Mouse (Mus musculus) heart, adult 9 months (tissue): ENCODE measurements around the gene Rab37.
A peak's percentile ranks its signal among the peaks of the same experiment; 100 is the strongest.

ENCODE experiments used
- DNase-seq, 2 experiments: peaks; one replicate each; pipeline ENCODE4 v3.0.0; 2022; ENCODE audit warnings: low spot score in 2 of 2

The Rab37 gene

DNA sequence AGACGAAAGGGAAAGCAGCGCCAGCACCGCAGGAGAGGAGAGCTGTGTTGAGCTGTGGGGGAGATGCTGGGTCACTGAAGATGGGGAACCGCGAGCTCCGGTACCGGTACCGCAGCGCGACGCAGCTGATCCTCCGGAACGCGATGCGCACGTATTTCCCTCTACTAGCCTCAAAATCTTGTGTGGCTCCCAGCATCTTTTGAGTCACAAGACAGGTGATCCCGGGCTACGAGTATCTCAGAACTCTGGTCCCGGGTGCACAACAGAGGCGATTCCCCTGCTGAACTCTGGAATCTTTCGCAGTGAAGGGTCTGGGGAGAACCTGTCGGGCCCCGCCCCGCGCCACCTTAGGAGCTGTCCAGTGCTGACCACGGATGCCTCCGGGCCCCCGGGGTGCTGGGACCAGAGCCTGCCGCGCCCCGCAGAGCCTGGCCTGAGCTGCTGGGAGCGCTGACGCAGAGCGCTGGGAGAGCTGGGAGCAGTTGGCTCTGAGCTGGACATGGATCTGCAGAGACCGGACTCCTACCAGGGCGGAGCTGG, at the start of gene Rab37:
Rab37 (plus strand) TSS at position 70 of the 540 bp plus-strand sequence.
- no peak for DNase-seq

DNA sequence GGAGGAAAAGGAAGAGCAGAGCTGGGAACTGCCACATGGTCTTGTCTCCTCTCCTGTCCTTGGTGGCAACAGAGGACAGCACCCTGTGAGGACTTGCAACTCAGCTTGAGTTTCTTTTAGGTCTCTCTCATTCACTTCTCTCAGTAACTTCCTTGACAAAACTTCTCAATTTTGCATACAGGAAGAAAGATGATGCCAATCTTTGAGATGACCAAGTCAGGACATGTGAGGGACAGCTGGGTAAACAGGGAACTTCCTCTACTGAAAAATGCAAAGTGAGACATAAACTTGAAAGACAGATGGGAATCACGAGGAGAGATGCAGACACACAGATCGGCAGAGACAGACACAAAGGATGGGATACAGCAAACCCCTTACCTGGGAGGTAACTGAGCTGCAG, 43.0 kb upstream of the Rab37 start, which contains the start of gene Cd300ld3:
Cd300ld3 (minus strand) TSS at position 151 of the 400 bp plus-strand sequence.
- peak in 1 of 2 experiments; percentile 44 for DNase-seq

DNA sequence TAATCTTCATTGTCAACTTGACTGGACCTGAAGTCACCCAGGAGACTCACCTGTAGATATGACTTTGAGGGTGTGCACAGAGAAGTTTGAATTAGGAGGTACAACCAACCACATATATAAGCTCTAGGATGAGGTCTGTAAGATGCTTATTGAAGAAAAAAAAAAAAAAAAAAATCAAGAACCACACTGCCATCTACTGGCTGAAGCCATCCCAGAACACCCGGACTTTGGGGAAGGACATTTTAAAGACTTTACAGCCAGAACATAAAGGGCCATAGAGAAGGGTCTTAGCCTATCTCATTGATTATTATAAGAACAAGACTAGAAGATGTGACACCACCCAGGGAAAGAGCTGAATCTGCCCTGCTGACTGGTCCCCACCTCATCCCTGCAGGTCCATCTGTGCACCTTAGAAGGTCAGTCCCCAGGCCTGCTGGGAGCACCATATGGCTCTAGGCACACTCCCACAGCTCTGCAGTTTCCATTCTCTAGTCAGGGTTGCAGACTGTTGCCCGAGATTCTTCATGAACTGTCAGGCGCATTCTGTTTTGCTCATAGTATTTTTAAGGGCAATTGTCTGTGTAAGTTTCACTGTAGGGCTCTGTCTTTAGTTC, 41.8 kb upstream of the Rab37 start:
- no peak for DNase-seq

DNA sequence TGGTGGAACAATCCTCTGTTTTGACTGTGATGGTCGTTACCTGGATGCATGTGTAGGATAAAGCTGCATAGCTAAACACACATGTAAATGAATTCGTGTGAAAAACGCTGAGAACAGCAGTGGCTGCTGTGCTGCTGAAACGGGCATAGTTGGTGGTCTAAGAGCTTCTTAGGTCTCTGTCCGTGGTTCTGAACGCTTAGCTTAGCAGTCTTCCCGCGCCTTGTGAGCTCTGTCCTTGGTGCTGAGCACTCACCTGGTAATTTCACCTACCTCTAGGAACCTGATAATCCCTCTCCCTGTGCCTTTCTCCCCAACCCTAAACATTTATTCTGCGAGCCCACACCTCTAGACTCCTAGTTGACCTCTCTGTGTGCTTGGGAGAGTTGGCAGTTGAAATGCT, 39.0 kb upstream of the Rab37 start:
- DNase-seq: no peak

DNA sequence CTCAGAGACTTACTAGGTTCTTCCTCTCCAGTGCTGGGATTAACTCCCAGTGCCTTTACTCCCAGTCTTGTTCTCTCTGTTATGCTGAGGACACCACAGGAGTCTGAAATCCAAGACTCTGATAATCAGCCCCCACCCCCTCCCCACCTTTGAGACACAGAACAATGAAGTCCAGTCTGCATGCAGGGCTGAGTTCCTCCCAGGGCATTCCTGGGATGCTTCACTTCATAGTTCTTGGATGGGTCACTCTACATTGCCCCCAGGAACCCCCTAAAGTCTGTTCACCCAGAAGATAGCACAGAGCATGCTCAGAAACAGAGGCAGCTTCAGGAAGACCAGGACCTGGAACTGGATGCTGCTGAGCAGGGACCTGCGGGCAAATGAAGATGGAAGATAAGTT, 38.2 kb upstream of the Rab37 start:
- DNase-seq: no peak

DNA sequence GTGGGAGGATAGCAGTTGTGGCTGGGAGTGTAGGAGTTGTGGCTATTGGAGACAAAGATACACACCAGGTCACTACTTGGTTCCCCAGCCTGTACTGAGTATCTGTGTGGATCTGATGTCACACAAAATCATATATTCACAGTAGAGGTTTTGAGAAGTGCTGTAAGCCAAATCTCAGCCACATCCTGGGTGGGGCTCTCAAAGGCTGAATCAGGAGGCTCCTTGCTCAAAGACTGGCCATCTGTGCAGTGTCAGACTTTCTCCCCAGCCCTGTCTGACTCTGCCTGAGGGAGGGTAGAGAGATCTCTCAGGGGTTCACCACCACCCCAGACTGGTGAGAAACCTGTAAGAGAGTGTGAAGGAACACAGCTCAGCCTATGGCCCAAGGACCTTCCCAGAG, 36.7 kb upstream of the Rab37 start:
- DNase-seq: no peak

DNA sequence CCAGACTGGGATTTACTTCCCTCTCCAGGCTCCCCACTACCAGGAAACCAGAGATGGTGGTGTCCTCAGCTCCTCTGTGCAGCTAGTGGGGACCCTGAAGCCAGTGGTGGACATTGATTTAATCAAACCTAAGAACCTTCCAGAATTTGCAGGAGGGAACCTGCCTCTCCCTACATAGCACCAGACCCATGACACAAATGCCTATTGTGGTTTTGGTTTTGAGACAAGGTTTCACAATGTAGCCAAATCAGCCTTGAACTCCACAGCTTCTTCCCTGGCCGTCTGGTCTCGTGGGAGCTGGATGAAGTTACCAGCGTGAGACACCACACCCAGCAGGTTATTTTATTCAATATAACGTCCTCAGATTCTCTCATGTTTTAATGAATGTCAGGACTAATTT, 32.5 kb upstream of the Rab37 start:
- no peak for DNase-seq

DNA sequence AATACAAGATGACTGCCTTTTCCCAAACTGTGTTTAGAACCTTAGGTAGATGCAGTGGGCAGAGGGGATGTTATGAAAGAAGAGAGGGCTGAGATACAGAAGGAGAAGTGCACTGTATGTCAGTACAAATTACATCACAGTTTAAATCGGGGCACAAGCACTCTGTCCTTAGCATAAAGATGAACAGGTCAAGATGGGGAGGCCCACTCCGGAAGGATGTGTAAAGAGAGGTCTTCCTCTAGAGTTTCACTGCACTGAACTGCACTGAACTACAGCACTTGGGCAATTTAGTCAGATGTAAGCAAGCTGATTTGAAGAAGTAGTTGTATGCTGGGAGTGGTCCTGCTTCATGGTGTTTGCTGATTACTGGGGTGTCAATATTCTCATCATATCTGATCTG, 31.4 kb upstream of the Rab37 start:
- no peak for DNase-seq

DNA sequence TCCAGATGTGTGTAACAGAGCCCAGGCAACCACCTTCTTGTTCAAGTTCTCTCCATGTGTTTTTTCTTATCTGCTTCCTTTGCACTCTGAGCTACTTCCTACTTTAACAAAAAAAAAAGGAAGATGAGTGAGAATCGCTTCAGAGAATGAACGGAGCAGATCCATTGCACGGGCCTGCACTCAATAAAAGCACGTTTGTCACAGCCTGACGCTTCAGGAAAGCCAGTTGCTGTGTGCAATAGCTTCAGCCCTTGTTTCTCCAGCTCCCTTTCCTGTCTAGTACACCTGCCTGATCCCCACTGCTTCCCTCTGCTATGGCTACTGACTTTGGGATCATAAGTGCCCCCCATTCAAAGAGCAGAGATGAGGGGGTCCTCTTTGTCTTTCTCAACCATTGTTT, 29.2 kb upstream of the Rab37 start, which contains the start of gene Cd300e:
Cd300e (minus strand) TSS at position 101 of the 400 bp plus-strand sequence.
- DNase-seq: no peak

DNA sequence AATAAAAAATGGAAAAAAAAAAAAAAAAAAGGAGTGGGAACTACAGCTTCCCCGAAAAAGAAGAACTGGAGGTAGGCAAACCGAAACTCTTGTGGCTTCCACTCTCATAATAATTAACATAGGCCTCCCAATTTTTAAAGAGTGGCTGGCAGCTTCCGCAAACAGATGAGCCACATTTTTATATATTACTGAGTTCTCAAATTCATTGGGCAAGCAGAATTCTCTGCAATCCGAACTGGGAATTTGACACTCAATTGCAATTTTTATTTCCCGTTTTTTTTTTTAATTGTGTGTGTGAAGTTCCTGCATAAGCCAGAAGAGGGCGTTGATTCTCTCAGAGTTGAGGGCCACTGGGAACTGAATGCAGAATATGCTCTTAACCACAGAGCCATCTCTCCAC, 24.5 kb upstream of the Rab37 start:
- DNase-seq: peak; percentile 16 to 46

DNA sequence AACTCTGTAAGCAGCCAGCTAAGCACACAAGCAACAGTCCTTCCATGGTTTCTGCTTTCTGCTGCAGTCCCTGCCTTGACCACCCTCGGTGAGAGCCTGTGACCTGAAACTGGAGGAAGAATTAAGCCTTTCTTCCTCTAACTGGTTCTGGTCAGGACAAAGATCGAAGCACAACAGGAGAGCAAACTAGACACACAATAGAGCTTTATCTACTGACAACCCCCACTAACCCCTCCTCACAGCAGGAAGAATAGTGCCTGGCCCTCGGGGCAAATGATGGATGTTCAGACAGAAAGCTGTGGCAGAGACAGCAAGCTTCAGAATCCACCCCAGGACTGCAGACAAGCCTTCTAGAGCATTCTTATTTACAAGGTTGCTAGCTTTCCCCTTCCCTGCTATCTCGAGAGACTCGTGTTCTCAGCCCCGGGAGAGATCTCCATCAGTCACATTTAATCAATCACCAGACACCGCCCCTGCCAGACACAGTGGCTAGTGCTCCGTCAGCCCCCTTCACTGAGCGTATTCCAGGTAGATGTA, 20.1 kb upstream of the Rab37 start:
- no peak for DNase-seq

DNA sequence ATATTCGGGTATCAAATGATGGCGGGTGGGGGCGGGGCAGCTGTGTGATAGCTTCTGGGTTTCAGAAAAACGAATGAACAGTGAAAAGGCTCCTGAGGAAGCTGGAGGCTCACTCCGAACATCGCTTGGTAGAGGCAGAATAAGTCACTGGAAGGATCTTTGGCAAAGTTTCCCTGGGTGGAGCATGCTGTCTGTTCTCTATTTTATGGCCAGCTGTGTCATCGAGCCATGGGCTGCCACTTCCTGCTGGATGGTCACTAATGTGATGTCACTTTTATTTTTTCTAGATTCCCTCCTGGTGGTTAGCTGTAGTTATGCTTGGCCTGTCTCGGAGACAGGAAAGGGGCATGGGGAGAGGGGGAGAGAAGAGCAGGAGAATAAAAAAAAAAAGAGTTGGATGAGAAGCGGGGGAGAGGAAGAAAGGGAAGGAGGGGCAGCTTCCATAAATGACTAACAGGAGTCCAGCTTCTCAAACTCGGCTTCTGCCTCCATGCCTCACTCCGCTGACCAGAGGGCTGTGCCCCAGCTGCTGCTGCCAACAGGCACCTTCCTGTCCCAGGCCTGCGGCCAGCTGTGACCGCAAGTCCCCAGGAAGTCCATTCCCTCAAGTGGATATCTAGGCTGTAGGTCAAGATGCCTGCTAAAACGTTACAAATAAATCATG, 19.5 kb upstream of the Rab37 start:
- peak; percentile 61 to 72 for DNase-seq

DNA sequence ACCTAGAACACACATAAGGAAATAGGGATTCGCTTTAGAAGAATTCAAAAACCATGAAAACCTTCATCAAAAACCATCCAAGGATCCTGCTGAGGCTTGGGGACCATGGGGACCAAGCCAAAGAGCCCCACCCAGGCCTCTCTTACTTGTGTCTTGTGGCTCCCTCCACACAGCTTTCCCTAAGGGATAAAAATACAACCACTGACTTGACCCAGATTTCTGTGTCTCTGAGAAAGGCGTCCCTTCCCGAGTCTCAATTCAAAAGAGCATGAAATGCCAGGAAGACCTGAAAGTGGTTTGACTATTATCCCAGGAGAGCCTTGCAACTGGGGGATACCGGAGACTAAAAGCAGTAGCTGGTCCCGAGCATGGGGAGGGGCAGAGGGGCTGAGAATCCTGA, 18.2 kb upstream of the Rab37 start:
- DNase-seq: no peak

DNA sequence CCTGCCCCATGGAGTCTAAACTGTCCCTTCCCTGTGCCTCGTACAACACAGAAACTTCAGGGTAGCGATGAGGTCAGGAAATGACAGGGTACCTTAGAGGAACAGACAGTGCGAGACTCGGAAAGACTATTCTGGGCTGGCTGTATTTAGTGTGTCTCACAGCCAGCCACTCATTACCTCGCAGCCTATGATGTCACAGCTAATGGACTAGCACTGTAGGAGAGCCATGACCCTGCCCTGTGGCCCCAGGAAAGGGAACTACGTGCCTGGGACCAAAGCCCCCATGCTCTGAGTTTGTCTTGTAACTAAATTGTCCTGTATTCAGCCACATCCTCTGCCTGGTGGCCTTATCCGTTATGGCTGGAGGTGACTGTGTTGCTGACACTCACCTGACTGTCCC, 15.8 kb upstream of the Rab37 start:
- DNase-seq: no peak

DNA sequence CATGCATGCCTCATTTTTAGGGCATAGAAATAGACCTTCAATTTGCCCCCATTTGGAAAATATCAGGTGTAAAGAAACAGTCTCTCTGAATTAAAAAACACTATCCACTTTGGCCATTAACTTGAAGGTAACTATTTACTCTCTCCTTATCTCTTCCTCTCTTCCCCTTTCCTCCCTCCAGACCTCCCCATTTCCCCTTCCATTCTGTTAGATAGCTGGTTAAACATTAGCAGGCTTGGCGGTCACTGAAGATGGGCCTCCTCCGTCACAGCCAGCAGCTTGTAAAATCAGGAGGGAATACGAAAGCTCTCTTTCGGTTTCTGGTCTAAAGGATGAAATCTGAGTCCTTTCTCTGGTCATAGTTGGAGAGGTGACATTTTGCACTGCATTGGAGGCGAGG, 15.4 kb upstream of the Rab37 start:
- DNase-seq: no peak

DNA sequence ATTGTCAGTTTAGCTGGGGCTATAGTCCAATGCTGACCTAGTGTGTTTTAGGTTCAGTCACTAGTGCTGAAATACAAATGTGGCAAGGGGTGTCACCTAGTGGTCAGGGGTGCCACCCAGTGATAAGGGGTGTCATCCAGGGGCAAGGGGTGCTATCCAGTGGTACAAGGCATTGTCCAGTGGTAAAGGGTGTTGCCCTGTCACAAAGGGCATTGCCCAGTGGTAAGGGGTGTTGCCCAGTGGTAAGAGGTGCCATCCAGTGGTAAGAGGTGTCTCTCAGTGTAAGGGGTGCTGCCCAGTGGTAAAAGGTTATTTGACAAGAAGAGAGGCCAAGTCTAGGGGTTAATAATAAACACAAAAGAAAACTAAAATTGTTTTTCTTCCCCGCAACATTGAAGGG, 13.8 kb upstream of the Rab37 start:
- no peak for DNase-seq

DNA sequence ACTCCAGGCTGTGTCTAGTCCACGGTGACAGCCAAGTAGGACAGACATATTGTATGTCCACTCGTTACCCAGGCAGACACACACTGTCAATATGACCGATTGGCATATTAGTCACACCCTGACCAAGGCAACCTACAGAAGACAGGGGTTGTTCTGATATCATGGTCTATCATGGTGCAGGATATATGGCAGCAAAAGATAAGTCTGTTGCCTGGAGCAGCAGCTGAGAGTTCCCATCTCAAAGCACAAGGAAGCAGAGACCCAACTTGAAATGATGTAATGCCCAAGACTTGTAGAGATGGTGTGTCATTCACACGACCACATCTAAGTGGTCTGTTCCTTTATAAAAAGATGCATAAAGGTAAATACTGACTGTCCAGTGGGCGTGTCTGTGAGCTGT, 12.6 kb upstream of the Rab37 start:
- DNase-seq: no peak

DNA sequence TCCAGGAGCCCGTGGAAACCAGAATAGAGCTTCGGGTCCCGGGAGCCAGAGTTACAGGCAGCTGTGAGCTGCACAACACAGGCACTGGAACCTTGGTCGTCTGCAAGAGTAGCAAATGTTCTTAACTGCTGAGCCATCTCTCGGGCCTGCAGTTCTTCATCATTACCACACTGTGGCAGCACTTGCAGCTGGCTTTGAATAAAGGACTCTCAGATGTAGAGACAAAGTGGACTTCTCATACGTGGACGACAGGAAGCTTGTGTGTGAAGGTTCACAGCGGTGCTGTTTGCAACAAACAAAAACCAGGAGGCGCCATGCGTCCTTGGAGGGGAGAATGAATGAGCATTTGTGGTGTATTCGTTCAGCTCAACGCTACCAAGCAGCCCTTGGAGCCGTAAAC, 10.3 kb upstream of the Rab37 start:
- DNase-seq: peak in 1 of 2 experiments; percentile 41

DNA sequence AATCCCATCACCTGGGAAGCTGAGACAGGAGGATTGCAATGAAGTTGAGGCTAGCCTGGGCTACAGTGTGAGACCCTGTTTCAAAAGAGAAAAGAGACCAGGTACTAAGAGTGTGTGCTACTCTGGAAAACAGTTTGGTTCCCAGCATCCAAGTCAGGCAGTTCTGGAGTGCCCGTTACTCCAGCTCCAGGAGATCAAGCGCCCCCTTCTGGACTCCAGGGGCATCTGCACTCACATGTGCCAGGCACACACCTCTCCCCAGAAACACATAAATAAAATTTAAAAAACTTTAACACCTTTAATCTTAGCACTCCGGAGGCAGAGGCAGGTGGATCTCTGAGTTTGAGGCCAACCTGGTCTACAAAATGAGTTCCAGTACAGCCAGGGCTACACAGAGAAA, 9.9 kb upstream of the Rab37 start:
- DNase-seq: no peak

DNA sequence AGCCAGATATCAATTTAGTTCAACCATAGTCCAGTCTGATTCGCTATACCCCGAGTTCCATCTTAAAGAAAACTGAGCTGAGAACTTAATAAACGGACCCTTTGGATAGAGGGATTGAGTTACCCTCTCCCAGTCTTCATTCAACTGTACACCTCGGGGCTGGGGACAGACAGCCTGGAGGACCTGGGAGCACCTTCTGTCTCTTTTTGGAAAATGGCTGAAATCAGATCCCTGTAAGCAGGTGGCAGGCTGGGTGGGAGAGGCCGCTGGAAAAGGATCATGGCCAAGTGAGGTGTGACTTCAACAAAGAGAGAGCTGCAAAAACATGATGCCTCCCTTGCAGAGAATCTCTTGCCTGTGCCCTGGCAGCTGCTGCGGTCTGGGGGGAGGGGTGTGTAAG, 9.0 kb upstream of the Rab37 start:
- DNase-seq: no peak

DNA sequence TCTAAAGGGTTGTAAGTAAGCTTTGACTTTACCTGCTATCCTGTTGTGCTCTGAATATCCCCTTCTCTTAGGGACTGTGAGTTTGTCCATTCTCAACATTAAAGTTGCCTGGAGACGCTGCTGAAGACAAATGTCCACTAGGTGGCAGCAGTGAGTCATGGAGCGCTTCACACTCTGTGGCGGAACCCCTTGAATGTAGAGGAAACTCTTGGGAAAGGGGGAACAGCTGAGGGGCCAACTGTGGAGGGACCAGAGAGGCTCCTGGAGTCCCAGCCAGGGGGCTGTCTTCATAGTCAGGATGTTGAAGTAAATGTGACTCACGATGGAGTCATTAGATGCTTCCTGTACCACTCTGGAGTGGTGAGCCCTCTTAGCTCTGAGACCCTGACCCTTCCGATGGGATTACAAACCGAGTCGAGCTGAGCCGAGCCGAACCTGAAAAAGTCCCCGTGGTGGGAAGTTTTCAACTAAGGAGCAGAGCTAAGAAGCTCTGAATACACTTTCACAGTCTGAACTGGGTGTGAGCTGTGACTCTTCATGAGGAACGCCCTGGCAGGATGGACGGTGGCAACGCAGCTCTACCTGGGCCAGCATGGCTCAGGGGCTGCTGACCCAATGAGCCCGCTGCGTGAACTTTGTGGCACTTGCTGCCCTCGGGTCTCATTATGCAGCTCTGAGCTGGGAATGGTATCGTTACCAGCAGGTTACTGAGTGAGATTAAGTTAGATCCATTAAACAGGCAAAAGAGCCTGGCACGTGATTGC, 7.7 kb upstream of the Rab37 start:
- DNase-seq: peak in 1 of 2 experiments; percentile 58

DNA sequence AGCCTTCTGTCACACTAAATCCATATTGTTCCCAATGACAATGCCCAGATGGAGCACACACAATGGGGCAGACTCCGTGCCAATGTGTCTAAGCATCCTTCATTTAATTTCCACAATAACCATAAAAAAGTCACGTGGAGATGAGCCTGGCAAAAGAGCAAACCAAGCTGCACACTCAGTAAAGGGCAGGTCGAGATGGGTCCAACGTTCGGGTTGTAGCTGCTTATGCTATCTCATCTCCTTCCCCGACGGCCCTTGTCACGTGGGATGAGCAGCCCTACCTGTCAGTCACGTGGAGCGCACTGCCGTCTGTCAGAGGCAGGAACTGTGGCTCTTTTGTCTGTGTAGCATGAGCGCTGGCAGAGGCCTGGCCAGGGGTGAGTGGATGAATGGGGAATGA, 6.6 kb upstream of the Rab37 start:
- no peak for DNase-seq
